Mouse (Mus musculus) forelimb bud, embryonic 11.5 days (tissue): ENCODE data around the gene Csf3r.
A peak's percentile ranks its signal among the peaks of the same experiment; 100 is the strongest.
"Not testable (repeated sequence)": the region's sequence is repeated elsewhere in the genome, so short reads cannot be mapped to it uniquely, and the experiment has no call there.

ENCODE experiments used
- DNase-seq: peaks from one replicate; pipeline ENCODE4 v3.0.0-alpha.2; 2012; ENCODE audit warnings: low read depth, low spot score

The Csf3r gene

DNA sequence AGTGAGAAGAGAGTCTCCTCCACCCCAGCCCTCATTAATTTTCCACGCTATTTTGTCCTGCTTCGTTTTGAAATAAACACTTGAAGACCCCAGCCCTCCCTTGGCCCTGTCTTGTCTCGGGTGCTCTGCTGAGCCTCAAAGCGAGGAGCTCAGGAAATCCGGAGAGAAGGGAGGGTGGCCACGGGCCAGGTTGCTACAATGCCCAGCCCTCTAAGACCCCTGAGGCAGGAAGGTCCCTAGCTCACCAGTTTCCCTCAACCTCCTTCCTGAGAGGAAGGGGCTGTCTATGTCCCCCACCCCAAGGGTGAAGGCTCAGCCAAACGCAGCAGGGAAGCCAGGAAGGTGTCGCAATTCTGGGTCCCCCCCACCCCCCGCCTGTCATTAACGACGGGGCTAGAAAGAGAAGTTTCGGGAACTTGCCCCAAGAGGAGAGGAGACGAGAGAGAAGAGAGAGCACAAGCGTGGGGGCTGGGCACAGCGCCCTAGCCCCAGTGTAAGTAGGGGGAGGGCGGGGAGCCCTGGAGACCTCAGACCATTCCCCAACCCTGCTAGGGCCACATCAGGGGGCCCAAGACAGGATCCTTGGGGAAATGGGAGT is at the start of gene Csf3r:
TSS of gene Csf3r (plus strand) at position 248 of the 598 bp plus-strand sequence.
- no peak for DNase-seq

DNA sequence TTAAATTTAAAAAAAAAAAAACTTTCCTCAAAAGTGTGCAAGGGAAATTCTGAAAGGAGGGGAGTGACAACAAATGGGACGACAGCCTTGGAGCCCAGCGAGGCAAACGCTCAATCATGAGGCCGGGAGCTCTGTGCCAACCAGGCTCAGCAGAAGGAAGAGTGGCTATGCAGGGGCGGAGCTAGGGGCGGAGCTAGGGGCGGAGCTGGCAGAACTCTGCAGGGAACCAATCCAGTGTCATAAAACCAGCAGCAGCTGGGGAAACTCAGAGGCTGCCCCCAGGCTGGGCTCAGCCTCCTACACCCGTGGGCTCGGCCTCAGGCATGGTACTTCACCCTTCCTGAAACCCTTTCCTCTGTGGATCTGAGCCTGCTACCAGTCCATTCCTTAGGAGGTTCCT is 46.6 kb upstream of the Csf3r start:
- no peak for DNase-seq

DNA sequence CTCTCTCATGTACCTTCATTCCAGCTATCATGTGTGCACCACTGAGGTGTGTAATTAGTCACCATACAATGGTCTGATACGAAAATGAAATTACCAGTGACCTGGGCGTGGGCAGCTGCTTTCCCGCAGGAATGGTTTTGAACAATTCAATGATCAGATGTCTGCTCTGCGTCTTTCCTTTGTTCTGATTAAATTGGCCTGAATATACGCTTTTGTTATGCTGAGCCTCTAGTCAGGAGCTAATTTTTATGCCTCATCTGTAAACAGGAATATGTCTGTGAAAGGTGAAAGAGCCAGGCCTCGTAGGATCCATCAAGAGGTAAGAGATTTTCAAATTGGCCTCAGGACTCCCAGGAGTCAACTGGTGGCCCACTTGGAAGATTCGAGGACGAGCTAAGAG is 41.1 kb upstream of the Csf3r start:
- no peak for DNase-seq

DNA sequence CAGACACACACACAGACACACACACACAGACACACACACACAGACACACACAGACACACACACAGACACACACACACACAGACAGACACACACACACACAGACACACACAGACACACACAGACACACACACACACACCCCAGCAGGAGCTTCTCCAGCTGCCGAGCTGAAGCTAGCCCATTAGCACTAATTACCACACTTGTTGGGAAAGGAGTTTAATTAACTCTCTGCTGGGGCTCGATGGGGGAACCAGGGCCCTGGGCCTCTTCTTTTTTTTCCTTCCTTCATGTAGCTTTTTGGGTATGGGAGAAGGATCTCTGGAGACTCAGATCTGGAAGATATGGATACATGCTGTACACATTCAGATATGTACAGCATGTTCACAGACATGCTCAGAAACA is 38.6 kb upstream of the Csf3r start:
- not testable (repeated sequence) for DNase-seq

DNA sequence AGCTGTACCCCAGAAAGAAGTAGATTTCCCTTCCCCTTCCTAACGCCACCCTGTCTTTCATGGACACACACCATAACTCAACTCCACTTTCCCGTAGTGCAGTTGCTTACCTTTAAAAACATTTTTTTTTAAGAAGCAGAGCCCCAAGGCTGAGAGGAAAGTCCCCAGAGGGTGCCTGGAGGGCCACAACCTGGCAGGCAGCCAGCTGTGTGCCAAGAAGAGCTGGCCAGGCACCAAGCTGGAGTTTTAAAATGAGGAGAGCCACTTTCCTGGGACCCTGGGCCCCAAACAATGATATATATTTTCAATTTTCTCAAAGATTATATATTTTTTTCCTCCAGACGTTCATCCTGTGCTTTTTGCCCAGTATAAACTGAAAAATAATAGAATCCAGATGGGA is 37.3 kb upstream of the Csf3r start:
- DNase-seq, result no peak

DNA sequence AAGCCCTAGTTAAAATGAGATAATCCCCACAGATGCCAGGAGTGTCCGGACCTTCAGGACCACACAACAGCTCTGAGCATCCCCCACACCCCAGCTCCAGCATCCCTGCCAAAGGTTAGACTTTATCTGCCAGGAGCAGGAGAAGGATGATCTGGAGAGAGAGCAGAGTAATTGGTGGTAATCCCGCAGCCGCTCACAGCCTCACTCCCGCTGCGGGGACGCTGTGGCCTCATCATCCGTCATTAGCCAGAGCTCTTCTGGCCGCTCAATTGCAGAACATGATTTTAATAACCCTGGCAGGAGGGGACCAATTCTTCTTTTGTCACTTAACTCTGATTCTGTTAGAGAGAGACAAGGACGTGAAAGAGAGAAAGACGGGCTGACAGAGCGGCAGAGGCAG is 35.3 kb upstream of the Csf3r start:
- no peak for DNase-seq

DNA sequence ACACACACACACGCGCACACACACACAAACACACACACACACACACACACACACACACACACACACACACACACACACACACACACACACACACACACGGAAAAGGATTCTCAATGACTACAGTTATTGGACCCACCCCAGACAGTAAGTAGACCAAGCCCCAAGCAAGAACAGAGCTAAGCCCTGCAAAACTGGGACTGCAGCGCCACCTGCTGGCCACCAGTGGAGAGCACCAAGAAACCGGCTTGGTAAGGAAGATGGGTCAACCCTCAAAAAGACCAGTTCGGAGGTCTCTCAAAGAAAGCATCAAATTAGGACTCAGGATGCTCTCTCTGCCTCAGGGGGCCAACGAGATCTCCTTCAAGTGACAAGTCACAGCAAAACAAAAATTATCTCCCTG is 34.2 kb upstream of the Csf3r start:
- peak; percentile 74 for DNase-seq

DNA sequence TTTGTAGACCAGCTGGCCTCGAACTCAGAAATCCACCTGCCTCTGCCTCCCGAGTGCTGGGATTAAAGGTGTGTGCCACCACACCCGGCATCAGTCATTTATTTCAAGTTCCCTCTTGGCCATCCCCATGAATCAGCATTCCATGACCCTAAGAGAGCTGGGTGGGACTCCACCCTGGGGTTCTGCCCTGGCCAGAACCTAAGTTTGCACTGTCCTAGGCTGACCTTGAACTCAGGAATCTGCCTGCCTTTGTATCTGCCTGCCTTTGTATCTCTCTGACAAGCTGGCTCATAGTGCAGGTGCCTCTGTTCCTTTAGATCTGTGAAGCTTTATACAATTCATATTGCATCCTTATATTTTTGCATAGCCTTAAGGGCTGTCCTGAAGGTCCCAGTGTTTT is 32.1 kb upstream of the Csf3r start:
- no peak for DNase-seq

DNA sequence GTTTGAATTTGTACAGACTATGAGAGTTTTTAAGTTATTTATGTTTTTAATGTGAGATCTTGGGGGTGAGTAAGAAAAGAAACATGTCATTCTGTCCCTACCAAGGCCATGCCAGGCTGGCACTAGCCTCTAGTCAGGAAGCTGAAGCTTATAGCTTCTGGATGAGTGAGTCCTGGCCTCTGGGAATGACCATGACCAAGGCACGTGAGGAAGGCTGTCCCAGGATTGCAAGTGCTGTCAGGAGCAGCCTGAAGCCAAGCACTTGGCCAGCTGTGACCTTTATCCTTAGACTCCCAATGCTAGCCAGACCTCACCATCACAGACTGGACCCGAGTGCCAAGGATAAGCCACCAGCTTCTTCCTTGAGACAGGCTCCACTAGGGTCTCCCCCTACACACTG is 31.4 kb upstream of the Csf3r start:
- no peak for DNase-seq

DNA sequence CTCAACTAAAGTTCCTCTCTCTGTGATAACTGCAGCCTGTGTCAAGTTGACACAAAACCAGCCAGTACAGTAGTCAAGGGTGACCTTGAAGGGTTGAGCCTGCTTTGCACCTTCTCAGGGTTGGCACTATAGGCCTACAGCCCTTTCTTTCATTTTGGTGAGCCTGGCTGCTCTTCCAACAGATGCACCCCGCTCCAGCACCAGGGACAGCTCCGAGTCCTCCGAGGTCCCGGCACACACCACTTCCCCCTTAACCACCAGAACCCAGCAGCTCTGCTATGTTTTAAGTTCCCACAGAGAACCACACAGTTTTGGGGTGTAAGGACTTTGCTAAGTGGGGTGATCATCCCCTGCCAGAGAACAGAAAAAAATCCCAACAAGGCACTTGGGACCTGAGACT is 27.8 kb upstream of the Csf3r start:
- DNase-seq, result peak; percentile 64

DNA sequence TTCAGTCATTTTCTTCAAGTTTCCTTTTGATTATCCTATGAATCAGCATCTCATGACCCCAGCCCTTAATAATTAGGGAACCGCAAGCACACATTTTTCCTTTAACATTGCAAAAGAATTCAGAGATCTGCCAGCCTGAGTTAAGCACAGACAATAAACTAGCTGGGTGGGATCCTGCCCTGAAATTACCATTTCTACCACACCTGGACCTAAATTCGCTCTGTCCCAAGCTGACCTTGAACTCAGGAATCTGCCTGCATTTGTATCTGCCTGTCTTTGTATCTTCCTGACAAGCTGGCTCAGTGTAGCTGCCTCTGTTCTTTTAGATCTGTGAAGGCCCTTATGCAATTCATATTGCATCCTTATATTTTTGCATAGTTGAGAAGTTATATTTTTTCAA is 26.5 kb upstream of the Csf3r start:
- DNase-seq, result no peak

DNA sequence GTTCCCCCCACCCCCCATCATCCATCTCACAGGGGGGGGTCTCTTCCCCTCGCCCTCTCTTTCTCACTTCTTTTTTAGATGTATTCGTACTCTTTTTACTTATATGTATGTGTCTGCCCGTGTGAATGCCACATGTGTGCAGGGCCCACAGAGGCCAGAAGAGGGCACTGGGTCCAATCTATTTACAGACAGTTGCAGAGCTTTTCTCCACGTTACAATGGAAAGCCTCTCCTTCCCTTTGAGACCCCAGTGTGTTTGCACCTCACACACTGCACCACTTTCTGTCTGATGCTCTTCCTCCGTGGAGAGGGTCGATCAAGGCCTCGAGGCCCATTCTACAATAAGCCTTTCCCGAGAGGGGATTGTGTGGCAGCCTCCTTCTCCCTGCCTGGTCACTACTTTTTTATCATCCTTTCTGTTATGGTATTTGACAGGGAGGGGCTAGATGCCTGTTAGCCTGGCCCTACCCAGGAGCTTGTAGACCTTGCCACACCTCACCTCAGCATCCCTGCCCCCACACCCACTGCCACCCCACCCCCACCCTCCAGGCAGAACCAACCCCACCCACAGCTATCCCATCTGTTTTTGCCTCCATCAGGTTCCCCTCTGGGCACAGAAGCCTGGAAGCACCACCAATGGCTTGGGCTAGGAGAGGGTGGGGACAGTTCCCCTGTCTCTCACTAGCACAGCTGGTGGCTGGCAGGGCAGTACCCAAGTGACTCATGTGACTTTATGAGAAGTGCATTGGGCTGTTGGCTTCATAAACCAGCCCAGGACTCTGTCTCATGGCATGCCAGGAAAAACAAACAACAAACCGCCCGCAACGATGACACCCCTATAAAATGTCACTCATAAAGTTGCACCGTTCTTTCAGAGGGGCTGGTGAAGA is 22.8 kb upstream of the Csf3r start:
- DNase-seq, result no peak

DNA sequence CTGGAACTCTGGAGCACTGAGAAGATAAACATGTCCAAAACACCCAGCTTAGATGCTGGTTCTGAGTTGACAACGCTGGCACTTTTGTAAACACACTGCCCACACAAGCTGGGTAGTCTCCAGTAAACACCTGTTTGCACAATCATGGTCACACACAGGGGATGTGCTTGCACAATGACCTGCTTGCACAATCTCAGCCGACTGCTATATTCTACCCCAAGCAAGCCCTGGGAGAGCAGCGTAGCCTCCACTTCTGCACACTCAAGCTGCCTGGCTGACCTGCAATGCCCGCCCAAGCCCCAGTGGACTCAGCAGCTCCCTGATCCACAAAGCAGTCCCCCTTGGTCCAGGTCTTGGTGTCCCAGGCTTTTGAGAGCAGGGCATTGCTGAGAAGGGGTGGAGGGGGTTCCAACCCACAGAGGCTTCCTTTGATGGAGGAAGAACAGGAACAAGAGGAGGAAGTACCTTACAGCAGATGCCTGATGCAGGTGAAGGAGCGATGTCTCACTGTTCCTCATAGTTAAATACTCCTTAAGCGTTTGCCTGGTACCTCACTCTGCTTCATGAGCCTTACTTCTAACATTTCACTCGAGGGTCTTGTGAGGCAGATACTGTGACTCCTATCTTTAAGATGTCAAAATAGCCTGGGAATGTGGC is 6.5 kb upstream of the Csf3r start:
- DNase-seq, result no peak

DNA sequence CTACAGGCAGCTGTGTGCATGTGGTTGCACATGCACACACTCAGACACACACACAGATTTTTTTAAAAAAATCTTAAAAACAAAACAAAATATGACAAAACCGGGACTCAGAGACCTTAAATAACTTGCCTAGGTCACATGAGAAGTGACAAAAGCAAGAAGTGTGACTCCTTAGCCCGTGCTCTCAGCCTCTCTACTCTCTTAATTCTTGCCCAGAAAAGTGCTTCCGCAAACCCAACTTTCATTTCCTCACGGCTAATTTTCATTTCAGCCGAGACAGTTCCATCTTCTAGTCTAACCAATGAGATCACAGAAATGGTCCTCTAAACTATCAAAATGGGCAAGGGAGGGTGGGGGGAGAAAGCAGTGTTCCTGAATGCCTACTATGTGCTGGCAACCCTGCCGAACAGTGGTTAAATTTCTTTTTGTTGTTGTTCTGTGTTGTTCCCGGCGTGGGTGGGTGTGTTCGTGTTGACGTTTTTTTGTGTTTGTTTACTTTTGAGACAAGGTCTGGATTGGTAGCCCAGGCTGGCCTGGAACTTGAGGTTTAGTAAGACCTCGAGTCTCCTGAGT is 5.3 kb upstream of the Csf3r start:
- no peak for DNase-seq

DNA sequence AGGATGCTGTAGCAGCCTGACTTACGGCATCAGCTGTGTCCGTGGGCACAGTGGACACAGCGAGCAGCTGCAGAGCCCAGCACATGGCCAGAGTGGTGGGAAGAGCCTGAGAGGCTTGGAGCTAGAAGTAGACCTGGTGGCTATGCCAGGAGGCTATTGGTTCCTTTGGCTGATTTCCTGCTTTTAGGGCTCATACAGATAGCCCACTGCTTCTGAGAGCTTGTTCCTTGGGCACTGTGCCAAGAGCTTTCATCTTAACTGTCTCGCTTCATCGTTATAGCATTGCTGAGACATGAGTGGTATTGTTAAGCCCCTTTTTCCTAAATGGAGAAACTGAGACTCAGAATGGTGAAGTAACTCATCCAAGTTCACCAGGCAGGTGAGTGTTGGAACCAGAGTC is 1.5 kb downstream of the Csf3r start:
- no peak for DNase-seq

DNA sequence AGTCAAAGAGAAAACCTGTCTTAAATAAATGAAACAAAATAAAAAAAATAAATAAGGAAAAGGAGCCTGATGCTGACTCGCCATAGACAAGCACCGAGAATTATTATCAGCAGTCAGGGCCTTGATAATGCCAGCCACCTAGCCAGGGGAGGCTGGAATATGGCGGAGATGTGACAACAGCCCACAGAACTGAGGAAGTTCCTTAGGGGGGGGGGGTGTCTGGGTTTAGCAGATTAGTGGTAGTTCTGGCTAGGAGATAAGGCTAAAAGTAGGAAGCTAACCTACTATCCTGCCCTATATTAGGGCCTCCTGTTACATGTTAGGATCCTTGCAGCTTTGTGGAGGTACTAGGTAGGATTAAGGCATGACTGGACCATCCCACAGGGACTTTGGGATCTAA is 3.6 kb downstream of the Csf3r start:
- DNase-seq, result no peak

DNA sequence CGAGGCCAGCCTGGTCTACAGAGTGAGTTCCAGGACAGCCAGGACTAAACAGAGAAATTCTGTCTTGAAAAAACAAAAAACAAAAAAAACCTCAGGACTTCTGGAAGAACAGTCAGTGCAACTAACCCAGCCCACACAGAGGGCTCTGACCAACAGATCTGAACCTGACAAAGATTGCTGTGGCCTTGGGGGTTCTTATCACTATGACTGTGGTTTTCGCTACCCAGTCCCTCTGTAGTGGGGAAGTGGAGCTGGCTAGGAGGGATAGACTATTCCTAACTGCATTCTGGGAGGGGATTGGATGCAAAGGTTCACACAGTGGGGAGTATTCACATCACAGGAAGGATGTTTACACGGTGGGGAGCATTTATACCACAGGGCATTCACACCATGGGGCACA is 4.7 kb downstream of the Csf3r start:
- no peak for DNase-seq

DNA sequence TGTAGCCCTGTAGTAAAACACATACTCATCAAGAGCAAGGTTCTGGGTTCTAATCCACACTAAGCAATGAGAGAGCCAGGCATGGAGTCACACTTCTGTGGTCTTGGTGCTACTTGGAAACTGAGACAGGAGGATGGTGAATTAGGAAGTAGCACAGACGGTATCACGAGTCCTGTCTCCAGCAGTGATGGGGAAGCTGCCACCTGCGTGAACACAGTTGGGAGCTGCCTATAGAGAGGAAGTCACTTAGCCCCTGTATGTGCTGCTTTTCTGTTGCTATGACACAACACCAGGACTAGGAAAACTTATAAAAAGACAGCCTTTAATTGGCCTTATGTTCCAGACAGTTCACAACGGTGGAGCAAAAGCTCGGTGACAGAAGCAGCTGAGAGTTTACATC is 6.4 kb downstream of the Csf3r start:
- DNase-seq, result no peak

DNA sequence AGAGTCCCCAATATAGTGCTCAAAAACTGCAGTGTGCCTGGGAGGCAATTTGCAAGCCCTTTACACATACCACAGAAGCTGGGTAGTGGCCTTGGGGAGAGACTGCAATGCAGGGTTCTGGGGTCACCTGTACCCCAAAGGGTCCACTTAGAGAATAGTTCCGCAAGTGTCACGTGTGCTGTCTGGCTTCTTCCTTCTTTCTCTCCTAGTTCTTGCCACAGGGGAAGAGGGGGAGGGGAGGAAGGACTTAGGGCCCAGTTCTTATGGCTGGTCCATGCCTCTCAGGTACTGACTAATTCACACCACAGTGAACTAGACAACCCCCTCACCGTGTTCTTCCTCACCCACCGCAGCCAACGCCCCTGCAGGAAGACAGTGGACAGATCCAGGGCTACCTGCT is 11.1 kb downstream of the Csf3r start:
- DNase-seq, result no peak

DNA sequence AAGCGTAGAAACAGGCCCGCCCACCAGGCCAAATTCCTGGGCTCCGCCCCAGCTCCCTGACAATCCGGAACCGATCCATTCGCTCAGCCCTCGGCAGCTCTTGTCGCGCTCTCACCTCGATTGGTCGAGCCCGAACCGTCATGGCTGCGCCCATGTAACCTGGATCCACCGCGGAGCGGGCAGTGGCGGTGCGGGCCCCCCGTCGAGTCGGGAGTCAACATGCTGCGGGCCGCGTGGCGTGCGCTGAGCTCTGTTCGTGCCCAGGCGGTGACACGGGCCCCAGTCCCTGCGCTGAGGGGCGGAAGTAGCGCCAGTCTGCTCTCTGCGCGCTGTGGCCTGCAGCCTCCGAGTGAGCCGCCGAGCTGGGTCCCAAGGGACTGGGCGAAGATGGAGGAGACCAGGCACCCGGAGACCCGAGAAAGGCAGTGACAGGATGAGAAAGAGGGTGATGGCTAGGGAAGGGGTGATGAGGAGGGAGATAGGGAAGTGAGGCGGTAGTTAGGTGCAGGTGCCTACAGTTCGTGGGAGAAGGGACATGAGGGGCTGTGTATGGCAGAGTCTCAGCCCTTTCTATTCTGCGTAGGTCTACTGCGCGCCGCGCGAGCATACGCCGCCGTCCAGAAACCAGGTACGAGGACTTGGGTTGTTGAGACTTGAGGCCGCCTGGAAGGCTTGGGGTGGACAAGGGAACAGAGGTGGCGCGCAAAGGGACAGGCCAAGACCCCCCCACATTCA is 22.7 kb downstream of the Csf3r start, which contains the start of gene Mrps15:
TSS of gene Mrps15 (plus strand) at position 75 of the 735 bp plus-strand sequence.
- DNase-seq, result peak; percentile 91

DNA sequence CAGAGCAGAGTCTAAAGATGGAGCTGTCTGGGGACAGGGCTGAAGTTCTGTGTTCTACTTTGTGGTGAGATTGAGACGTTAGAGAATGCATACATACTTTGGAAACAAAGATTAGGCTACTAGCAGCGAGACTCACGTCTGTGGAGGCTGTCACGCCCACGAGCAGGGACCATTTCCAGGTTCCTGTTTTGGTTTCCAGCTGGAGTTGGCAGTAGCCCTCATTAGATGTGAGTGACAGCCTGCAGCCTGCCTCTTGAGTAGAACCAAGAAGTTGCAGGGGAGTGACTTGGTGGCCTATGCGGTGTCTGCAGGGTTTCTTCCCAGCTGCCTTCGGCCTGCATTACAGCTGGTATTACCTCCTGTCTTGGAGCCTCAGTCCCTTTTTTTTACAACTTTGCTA is 27.3 kb downstream of the Csf3r start:
- no peak for DNase-seq
